Comparison of ENCODE assay signal across 32 mouse cellular contexts in the genomic region with DNA sequence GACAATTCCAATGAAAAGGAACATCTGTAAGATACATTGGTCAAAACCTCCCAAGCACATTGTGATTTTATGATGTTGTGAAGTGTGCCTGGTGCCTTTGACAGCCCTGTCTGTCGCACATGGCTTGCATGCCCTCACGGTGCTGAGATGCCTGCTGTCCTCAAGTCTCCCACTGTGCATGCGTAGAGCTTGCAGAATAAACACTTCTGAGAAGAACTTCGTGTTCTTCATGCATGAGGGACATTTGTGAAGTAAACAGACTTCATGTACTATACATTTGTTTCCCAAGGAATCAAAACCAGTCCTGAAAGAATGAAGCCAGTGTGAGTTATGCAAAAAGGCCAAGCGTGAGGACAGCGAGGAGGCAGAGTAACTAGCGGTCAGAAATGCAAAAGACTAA.
DNase-seq lines count a peak whose midpoint lies in the region; ATAC-seq and TF ChIP-seq lines count a peak whose summit lies in the region.
"Had no signal": no experiment of that assay in that cellular context is flagged by ENCODE, and none has a peak within 500 bp of the region (broad histone marks: within the 10 kb centered on the region; RNA-seq: fewer than 3 reads in every experiment).

No protein-coding gene starts in this region.

- peak overlapping the region; percentile 46 for H3K27ac ChIP-seq in embryonic facial prominence, embryonic 14.5 days (replicated peaks; ENCODE audit: low read depth, low read length)
- H3K27ac ChIP-seq in embryonic facial prominence, embryonic 10.5 days (replicated peaks): no peak overlapping the region
- H3K27ac ChIP-seq in kidney, embryonic 16.5 days (ENCODE audit: low read length): no peak overlapping the region
- peak overlapping the region; percentile 85 for H3K27ac ChIP-seq in stomach, postnatal 0 days (replicated peaks)
- H3K27ac ChIP-seq: forebrain, embryonic 12.5 days; heart, embryonic 13.5 days; hindbrain, embryonic 14.5 days; kidney, embryonic 15.5 days; left cerebral cortex, adult 2 months; liver, embryonic 15.5 days; macrophage; midbrain, embryonic 13.5 days; neural tube, embryonic 13.5 days had no signal

- peak; percentile 93 for TF ChIP-seq EP300 in stomach, postnatal 0 days (optimal IDR thresholded peaks at IDR 0.05)

- no peaks in the 10 kb centered on the region for H3K36me3 ChIP-seq in embryonic facial prominence, embryonic 14.5 days (ENCODE audit: control insufficient read depth, insufficient read depth, low read length)
- no peaks in the 10 kb centered on the region for H3K36me3 ChIP-seq in embryonic facial prominence, embryonic 10.5 days (replicated peaks)
- H3K36me3 ChIP-seq in kidney, embryonic 16.5 days (ENCODE audit: insufficient read depth, low read length): no peaks in the 10 kb centered on the region
- H3K36me3 ChIP-seq in stomach, postnatal 0 days (ENCODE audit: control insufficient read depth, insufficient read depth, low read length): no peaks in the 10 kb centered on the region
- H3K36me3 ChIP-seq: embryonic facial prominence, embryonic 13.5 days; forebrain, embryonic 12.5 days; heart, embryonic 13.5 days; kidney, embryonic 15.5 days; liver, embryonic 15.5 days; midbrain, embryonic 13.5 days; neural tube, embryonic 13.5 days had no signal

- no peaks in the 10 kb centered on the region; the same call in 1 of the 2 replicates for H3K4me1 ChIP-seq in embryonic facial prominence, embryonic 14.5 days (ENCODE audit: control insufficient read depth, insufficient read depth, low read length)
- H3K4me1 ChIP-seq in embryonic facial prominence, embryonic 10.5 days: no peaks in the 10 kb centered on the region
- H3K4me1 ChIP-seq in kidney, embryonic 16.5 days (ENCODE audit: insufficient read depth, low read length): 0 out of 2 replicates have a peak, but pooled peaks cover 3% of the 10 kb centered on the region
- 0 out of 2 replicates have a peak, but pooled peaks cover 2% of the 10 kb centered on the region for H3K4me1 ChIP-seq in stomach, postnatal 0 days (replicated peaks; ENCODE audit: control insufficient read depth, insufficient read depth)
- H3K4me1 ChIP-seq: forebrain, embryonic 12.5 days; liver, embryonic 15.5 days; midbrain, embryonic 13.5 days; neural tube, embryonic 13.5 days had no signal

- WGBS in embryonic facial prominence, embryonic 14.5 days: 63% methylated on average over 7 of the region's 7 CpGs
- WGBS in embryonic facial prominence, embryonic 10.5 days: 85% methylated on average over 7 of the region's 7 CpGs
- WGBS in kidney, embryonic 16.5 days: 73% methylated on average over 7 of the region's 7 CpGs
- 51% methylated on average over 7 of the region's 7 CpGs for WGBS in stomach, postnatal 0 days

- H3K9ac ChIP-seq in embryonic facial prominence, embryonic 14.5 days (ENCODE audit: low read depth, low read length): no peak overlapping the region
- H3K9ac ChIP-seq in kidney, embryonic 16.5 days (replicated peaks; ENCODE audit: low read length): no peak overlapping the region
- no peak overlapping the region for H3K9ac ChIP-seq in stomach, postnatal 0 days (ENCODE audit: low read length)
- H3K9ac ChIP-seq: embryonic facial prominence, embryonic 13.5 days; forebrain, embryonic 12.5 days; forebrain, postnatal 0 days; heart, embryonic 13.5 days; hindbrain, embryonic 14.5 days; kidney, embryonic 15.5 days; liver, embryonic 15.5 days; midbrain, embryonic 13.5 days; neural tube, embryonic 13.5 days had no signal

- no peaks in the 10 kb centered on the region for H3K27me3 ChIP-seq in embryonic facial prominence, embryonic 14.5 days (replicated peaks; ENCODE audit: control insufficient read depth, insufficient read depth, low read length)
- H3K27me3 ChIP-seq in embryonic facial prominence, embryonic 10.5 days (replicated peaks; ENCODE audit: low read depth, poor library complexity, severe bottlenecking): no peaks in the 10 kb centered on the region
- no peaks in the 10 kb centered on the region for H3K27me3 ChIP-seq in kidney, embryonic 16.5 days (ENCODE audit: insufficient read depth, low read length)
- no peaks in the 10 kb centered on the region for H3K27me3 ChIP-seq in stomach, postnatal 0 days (ENCODE audit: control insufficient read depth, insufficient read depth, low read length)
- H3K27me3 ChIP-seq: embryonic facial prominence, embryonic 13.5 days; forebrain, embryonic 12.5 days; heart, embryonic 13.5 days; kidney, embryonic 15.5 days; liver, embryonic 15.5 days; midbrain, embryonic 13.5 days; neural tube, embryonic 13.5 days; Patski had no signal

- TF ChIP-seq CTCF in stomach, postnatal 0 days (IDR thresholded peaks at IDR 0.05; ENCODE audit: low read depth): no peak

- ATAC-seq in embryonic facial prominence, embryonic 14.5 days (ENCODE audit: low read depth): no peak
- no peak for ATAC-seq in kidney, embryonic 16.5 days (ENCODE audit: low FRiP score, low TSS enrichment)
- peak; percentile 51; the same call in 1 of the 2 replicates for ATAC-seq in stomach, postnatal 0 days (ENCODE audit: low FRiP score, low TSS enrichment)
- ATAC-seq: midbrain, embryonic 13.5 days; Patski had no signal

- no peak overlapping the region for H3K4me3 ChIP-seq in embryonic facial prominence, embryonic 14.5 days (ENCODE audit: low read depth, low read length)
- no peak overlapping the region for H3K4me3 ChIP-seq in embryonic facial prominence, embryonic 10.5 days
- H3K4me3 ChIP-seq in kidney, embryonic 16.5 days (ENCODE audit: low read length): no peak overlapping the region
- H3K4me3 ChIP-seq in stomach, postnatal 0 days (ENCODE audit: low read depth, low read length): no peak overlapping the region
- H3K4me3 ChIP-seq: embryonic facial prominence, embryonic 13.5 days; forebrain, embryonic 12.5 days; heart, embryonic 13.5 days; kidney, embryonic 15.5 days; left cerebral cortex, adult 2 months; liver, embryonic 15.5 days; midbrain, embryonic 13.5 days; neural tube, embryonic 13.5 days had no signal

- no peak overlapping the region for H3K4me2 ChIP-seq in embryonic facial prominence, embryonic 14.5 days (ENCODE audit: low read depth, low read length)
- H3K4me2 ChIP-seq in kidney, embryonic 16.5 days (replicated peaks; ENCODE audit: low read depth, low read length): no peak overlapping the region
- H3K4me2 ChIP-seq in stomach, postnatal 0 days (replicated peaks; ENCODE audit: low read depth): no peak overlapping the region
- H3K4me2 ChIP-seq: embryonic facial prominence, embryonic 13.5 days; forebrain, embryonic 12.5 days; heart, embryonic 13.5 days; hindbrain, embryonic 14.5 days; kidney, embryonic 15.5 days; liver, embryonic 15.5 days; midbrain, embryonic 13.5 days; neural tube, embryonic 13.5 days had no signal

- no peaks in the 10 kb centered on the region for H3K9me3 ChIP-seq in embryonic facial prominence, embryonic 14.5 days (ENCODE audit: control insufficient read depth, low read length)
- H3K9me3 ChIP-seq in embryonic facial prominence, embryonic 10.5 days: no peaks in the 10 kb centered on the region
- H3K9me3 ChIP-seq in kidney, embryonic 16.5 days (ENCODE audit: low read length): no peaks in the 10 kb centered on the region
- no peaks in the 10 kb centered on the region for H3K9me3 ChIP-seq in stomach, postnatal 0 days (ENCODE audit: control insufficient read depth, low read length)
- H3K9me3 ChIP-seq: embryonic facial prominence, embryonic 13.5 days; forebrain, embryonic 12.5 days; G1E; heart, embryonic 13.5 days; kidney, embryonic 15.5 days; liver, embryonic 15.5 days; midbrain, embryonic 13.5 days; neural tube, embryonic 13.5 days had no signal

- DNase-seq in embryonic facial prominence, embryonic 14.5 days (ENCODE audit: low spot score): peak; percentile 42
- no peak for DNase-seq in embryonic facial prominence, embryonic 10.5 days (ENCODE audit: low spot score)
- peak; percentile 17 for DNase-seq in kidney, postnatal 14 days
- DNase-seq in lung, postnatal 25 days (ENCODE audit: low spot score): peak; percentile 21
- no peak for DNase-seq in lung, adult 18-20 months
- no peak for DNase-seq in stomach, postnatal 0 days (ENCODE audit: low spot score)
- DNase-seq in layer of hippocampus, postnatal 14 days (ENCODE audit: low spot score in 2 of 2): no peak
- DNase-seq: adrenal gland, postnatal 14 days; cerebellum, adult 11 months; cerebellum, adult 9-10 months; cerebellum, postnatal 36 days; embryo, embryonic 11 days; forebrain, postnatal 0 days; gastrocnemius, postnatal 36 days; heart, postnatal 10 days; kidney, adult 18-20 months; layer of hippocampus, adult 9-11 months; liver; right cerebral cortex, postnatal 4 days had no signal

Comparison
In these comparisons a context has a peak if more than half of its experiments do, and no peak if none do; other contexts are left out.
1. DNase-seq: peak in embryonic facial prominence, embryonic 14.5 days (single experiment), kidney, postnatal 14 days (single experiment) and lung, postnatal 25 days (single experiment); none in embryonic facial prominence, embryonic 10.5 days (single experiment), lung, adult 18-20 months (0 of 2), stomach, postnatal 0 days (single experiment) and layer of hippocampus, postnatal 14 days (0 of 2).
2. H3K27ac ChIP-seq: peak in embryonic facial prominence, embryonic 14.5 days (single experiment) and stomach, postnatal 0 days (single experiment); none in embryonic facial prominence, embryonic 10.5 days (single experiment) and kidney, embryonic 16.5 days (single experiment).